Mouse (Mus musculus) cerebellum, postnatal 10 days (tissue): ENCODE results near the gene Igf2bp2.
A peak's percentile ranks its signal among the peaks of the same experiment; 100 is the strongest.

Source experiments
- DNase-seq, 2 experiments: peaks; one replicate each; pipeline ENCODE4 v3.0.0; 2021; ENCODE audit warnings: mixed read lengths in 2 of 2

Gene Igf2bp2

DNA sequence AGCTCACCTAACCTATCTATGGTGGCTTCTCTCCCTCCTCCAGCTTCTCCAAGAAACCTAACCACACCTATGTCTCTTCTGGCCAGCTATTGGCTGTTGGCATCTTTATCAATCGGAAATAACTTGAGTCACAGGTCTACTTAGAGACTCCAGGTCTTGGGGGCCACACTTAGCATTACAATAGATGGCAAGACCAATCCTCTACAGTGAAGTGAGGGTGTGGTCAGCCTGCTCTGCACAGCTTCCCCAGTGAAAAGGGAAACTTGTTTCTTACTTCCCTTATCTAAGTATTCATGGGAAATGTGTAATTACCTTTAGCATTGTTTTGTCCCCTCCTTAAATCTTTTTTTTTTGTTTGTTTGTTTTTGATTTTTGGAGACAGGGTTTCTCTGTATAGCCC, 147.5 kb downstream of the Igf2bp2 start:
- no peak for DNase-seq

DNA sequence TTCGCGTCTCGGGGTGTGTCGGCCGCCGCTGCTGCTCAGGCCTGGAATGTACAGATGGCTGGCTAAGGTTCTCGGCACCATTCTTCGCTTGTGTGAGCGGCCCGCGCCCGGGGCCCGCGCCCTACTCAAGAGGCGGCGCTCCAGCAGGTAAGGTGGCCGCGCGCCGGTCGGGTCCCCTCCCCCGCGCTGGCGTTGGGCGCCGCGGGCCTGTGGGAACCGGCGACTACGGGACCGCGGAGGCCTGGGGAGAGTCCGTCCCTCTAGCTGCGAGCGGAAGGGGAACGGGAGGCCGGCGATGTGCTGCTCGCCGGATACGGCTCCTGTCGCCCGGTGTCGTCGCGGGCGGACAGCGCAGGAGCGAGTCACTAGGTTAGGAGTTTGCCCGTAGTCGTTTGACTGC, 153.5 kb downstream of the Igf2bp2 start:
- DNase-seq, result no peak

DNA sequence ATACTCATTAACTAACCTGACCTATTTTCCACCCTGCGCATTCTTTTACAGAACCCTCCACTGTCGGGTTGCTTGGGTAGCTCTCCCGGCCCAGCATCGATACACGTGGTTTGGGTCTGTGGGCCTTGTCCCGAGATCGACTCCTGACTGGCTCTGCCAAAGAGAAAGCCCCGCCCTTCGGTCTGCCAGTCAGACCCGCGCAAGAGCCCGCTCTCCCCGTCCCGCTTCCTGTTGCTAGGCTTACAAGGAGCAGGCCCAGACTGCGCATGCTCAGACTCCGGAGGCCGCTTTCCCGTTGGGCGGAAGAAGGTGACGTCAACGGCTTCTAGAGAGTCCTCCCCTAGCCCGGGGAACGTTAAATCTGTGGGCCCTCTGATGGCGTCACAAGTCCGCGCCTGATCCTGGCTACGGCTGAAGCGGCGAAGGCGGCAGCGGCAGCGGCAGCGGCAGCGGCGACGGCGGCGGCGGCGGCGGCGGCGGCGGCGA, 154.0 kb downstream of the Igf2bp2 start, which contains the start of gene Senp2:
Senp2 (plus strand) TSS at position 386 of the 486 bp plus-strand sequence.
- peak; percentile 100 for DNase-seq
